Mouse (Mus musculus): Measurements from ENCODE around the gene Utp3. TPM values are rescaled to one million over a fixed set of nuclear protein-coding genes. Genes with fewer than 3 reads are reported as not detected.
A peak's percentile ranks its signal among the peaks of the same experiment; 100 is the strongest.

Gene Utp3
- total and polyA plus RNA-seq, 3 experiments: 55.5 to 169 (median 66.6) TPM

DNA sequence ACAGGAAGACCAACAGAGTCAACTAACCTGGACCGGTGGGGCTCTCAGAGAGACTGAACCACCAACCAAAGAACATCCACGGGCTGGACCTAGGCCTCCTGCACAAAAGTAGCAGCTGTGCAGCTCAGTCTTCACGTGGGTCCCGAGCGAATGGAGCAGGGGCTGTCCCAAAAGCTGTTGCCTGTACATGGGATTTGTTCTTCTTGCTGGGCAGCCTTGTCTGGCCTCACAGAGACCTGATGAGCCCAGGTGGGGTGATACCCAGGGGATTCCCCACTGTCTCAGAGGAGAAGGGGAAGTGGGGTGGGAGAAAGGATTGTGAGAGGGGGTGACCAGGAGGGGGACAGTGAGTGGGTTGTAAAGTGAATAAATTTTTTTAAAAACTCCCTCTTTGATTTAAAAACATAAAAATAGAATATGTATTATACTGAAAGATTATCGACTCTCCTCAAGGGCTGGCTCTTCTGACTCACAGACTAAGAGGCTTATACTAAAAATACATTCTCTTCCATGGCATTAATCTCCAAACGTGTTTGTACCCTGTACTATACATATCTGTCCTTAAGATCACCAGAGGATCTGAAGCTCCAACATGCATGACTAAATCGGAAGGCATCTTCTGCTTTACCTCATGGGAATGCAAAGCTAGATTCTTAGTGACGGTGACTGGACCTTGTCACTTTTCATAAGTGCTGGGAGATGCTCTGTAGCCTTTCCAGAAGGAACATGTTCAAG lies 7.0 kb downstream of the Utp3 start (continued):
- TF ChIP-seq ZKSCAN1 (IDR thresholded peaks at IDR 0.05; ENCODE audit: borderline replicate concordance, low read depth, low read length) (no peak), BHLHE40 (IDR thresholded peaks at IDR 0.05; ENCODE audit: low read depth, low read length) (peak; percentile 98), POLR2A (IDR thresholded peaks at IDR 0.05; ENCODE audit: low read depth, low read length) (peak; percentile 72), ETS1 (conservative IDR thresholded peaks at IDR 0.05; ENCODE audit: low read depth, low read length) (peak; percentile 92), JUND (conservative IDR thresholded peaks at IDR 0.05; ENCODE audit: low read depth, low read length) (peak; percentile 58; the same call in 1 of the 2 replicates), SMC3 (IDR thresholded peaks at IDR 0.05; ENCODE audit: low read depth, low read length) (no peak), RAD21 (IDR thresholded peaks at IDR 0.05; ENCODE audit: low read depth, low read length) (no peak; the same call in 1 of the 2 replicates), TCF12 (IDR thresholded peaks at IDR 0.05; ENCODE audit: low read depth, low read length) (peak; percentile 98), MAX (IDR thresholded peaks at IDR 0.05; ENCODE audit: low read length) (peak; percentile 91), CHD1 (IDR thresholded peaks at IDR 0.05; ENCODE audit: low read depth, low read length) (0 out of 2 replicates have a peak, but pooled peaks have one; percentile 53), GABPA (IDR thresholded peaks at IDR 0.05; ENCODE audit: insufficient replicate concordance, low read depth, low read length) (no peak), EP300 (IDR thresholded peaks at IDR 0.05; ENCODE audit: low read length) (peak; percentile 86), ZNF384 (IDR thresholded peaks at IDR 0.05; ENCODE audit: low read depth, low read length) (peak; percentile 62), E2F4 (IDR thresholded peaks at IDR 0.05; ENCODE audit: insufficient replicate concordance, low read depth, low read length) (no peak), POLR2AphosphoS2 (IDR thresholded peaks at IDR 0.05; ENCODE audit: low read depth, low read length) (no peak; the same call in 1 of the 2 replicates), ZC3H11A (IDR thresholded peaks at IDR 0.05; ENCODE audit: low read depth, low read length) (no peak), USF2 (conservative IDR thresholded peaks at IDR 0.05; ENCODE audit: low read depth, low read length) (0 out of 2 replicates have a peak, but pooled peaks have one; percentile 9), USF1 (IDR thresholded peaks at IDR 0.05; ENCODE audit: low read depth, low read length) (peak; percentile 49), MYC (IDR thresholded peaks at IDR 0.05; ENCODE audit: low read depth, low read length) (peak; percentile 68)

DNA sequence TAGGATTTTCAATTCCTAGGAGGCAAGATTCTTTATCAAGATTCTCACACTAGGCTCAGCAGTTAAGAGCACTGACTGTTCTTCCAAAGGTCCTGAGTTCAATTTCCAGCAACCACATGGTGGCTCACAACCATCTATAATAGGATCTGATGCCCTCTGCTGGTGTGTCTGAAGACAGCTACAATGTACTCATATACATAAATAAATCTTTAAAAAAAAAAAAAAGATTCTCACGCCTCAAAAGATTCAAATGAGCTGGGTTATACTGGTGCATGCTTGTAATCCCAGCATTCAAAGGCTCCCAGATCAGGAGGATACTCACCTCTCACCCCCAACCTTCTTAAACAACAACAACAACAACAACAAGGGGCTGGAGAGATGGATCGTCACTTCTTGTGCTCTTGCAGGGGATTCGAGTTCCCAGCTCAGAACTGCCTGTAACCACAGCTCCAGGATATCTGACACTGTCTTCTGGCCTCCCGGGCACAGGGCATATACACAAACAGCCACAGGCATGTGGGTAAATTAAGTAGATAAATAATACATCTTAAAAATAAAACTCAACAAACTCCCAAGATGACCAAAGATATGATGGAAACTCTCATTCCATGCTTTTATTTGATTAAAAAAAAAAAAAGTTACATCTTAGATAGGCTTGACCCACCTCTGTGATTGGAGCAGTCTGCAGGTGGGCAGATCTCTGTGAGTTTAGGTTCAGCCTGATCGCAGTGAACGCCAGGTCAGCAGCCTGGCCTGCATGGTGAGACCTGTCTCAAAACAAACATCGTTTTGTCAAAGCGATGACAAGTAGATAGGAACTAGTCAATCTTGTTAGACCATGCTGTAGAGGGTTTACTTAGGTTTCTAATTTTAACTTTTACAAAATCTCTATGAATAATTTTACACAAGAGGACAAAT lies 8.9 kb downstream of the Utp3 start:
- dilution Hi-C loops (cut with MboI; ENCODE audit: extremely low pct_ligation_motif_present, extremely low pct_unique_long_range_greater_than_20kb, low sequenced_read_pairs) (no loop called here), in situ Hi-C loops (cut with MboI; ENCODE audit: low pct_ligation_motif_present, low pct_unique_long_range_greater_than_20kb, low sequenced_read_pairs) (no loop called here)
- no peaks in the 10 kb centered on the region for H3K27me3 ChIP-seq (replicated peaks)
- H3K36me3 ChIP-seq (replicated peaks in 1 of 2; ENCODE audit: control insufficient read depth in 1 of 2, insufficient read depth in 1 of 2, low read length in 1 of 2): peaks cover 2 to 4% of the 10 kb centered on the region in 2 experiments
- no peak for DNase-seq (ENCODE audit: extremely low read depth)
- peaks cover 52% of the 10 kb centered on the region for H3K79me2 ChIP-seq (replicated peaks; ENCODE audit: control insufficient read depth, extremely low read depth, insufficient read depth, poor library complexity, severe bottlenecking)
- H3K4me1 ChIP-seq (ENCODE audit: control insufficient read depth in 1 of 2, insufficient read depth in 2 of 2): peaks cover 4 to 31% of the 10 kb centered on the region in 2 experiments
- TF ChIP-seq ZNF384 (IDR thresholded peaks at IDR 0.05; ENCODE audit: low read depth, low read length) (peak; percentile 84), BHLHE40 (IDR thresholded peaks at IDR 0.05; ENCODE audit: low read depth, low read length) (no peak), MXI1 (IDR thresholded peaks at IDR 0.05; ENCODE audit: low read depth, low read length) (0 out of 2 replicates have a peak, but pooled peaks have one; percentile 26), CTCF (conservative IDR thresholded peaks at IDR 0.05 in 1 of 2, IDR thresholded peaks at IDR 0.05 in 1 of 2; ENCODE audit: low read depth in 2 of 2, low read length in 2 of 2) (peak in 1 of 2 experiments; percentile 57; a peak in 2 of 4 replicates), NELFE (IDR thresholded peaks at IDR 0.05; ENCODE audit: low read depth, low read length) (0 out of 2 replicates have a peak, but pooled peaks have one; percentile 32), SIN3A (IDR thresholded peaks at IDR 0.05; ENCODE audit: low read length) (0 out of 2 replicates have a peak, but pooled peaks have one; percentile 19), GABPA (IDR thresholded peaks at IDR 0.05; ENCODE audit: insufficient replicate concordance, low read depth, low read length) (no peak), TBP (conservative IDR thresholded peaks at IDR 0.05; ENCODE audit: low read depth, low read length) (0 out of 2 replicates have a peak, but pooled peaks have one; percentile 50), MYC (IDR thresholded peaks at IDR 0.05; ENCODE audit: low read depth, low read length) (peak; percentile 74; the same call in 1 of the 2 replicates), POLR2A (IDR thresholded peaks at IDR 0.05; ENCODE audit: low read depth, low read length) (peak; percentile 48)
- H3K27ac ChIP-seq (ENCODE audit: insufficient read depth, low read depth): peak overlapping the region; percentile 78
- H3K4me3 ChIP-seq (replicated peaks in 1 of 3; ENCODE audit: low read depth in 2 of 3, low read length in 2 of 3, poor library complexity in 1 of 3): peak overlapping the region; percentile 38 to 92 (median 76)
- peak overlapping the region; percentile 91 for H3K4me2 ChIP-seq (ENCODE audit: insufficient read depth, low read depth, poor library complexity, severe bottlenecking)
- H3K9me3 ChIP-seq (replicated peaks; ENCODE audit: low read length): no peaks in the 10 kb centered on the region
- peak overlapping the region; percentile 63 for H3K9ac ChIP-seq (ENCODE audit: insufficient read depth, low read depth)
